Mouse (Mus musculus) 3134 (cell line): ENCODE measurements at regions not wholly inside any gene's neighbourhood (a gene's known extent, or its start where the extent isn't known, plus 50 kb on each side); places are given as distances from the start of the nearest gene placed in this dataset.
A peak's percentile ranks its signal among the peaks of the same experiment; 100 is the strongest.

ENCODE experiments used
- DNase-seq: peaks from one replicate; pipeline ENCODE4 v3.0.0-alpha.2; 2011; ENCODE audit warnings: low spot score; ENCODE audit not compliant: insufficient read length; ENCODE audit errors: extremely low read depth

GRCm38 (mm10) chr5:146684429-146684828 lies 99.4 kb upstream of the Gpr12 start:
- DNase-seq = no peak

- no peak for DNase-seq
Observed at GRCm38 (mm10) chr5:146683554-146683953, 98.5 kb upstream of the Gpr12 start.

GRCm38 (mm10) chr5:146682893-146683292 lies 97.9 kb upstream of the Gpr12 start:
- DNase-seq = no peak

GRCm38 (mm10) chr5:146681512-146681911 lies 96.5 kb upstream of the Gpr12 start:
- no peak for DNase-seq

- no peak for DNase-seq
Observed at GRCm38 (mm10) chr5:146679198-146679681, 94.2 kb upstream of the Gpr12 start.

GRCm38 (mm10) chr5:146678775-146679170 lies 93.7 kb upstream of the Gpr12 start:
- no peak for DNase-seq

- DNase-seq = no peak
Observed at GRCm38 (mm10) chr5:146678049-146678774, 93.2 kb upstream of the Gpr12 start.

- no peak for DNase-seq
Observed at GRCm38 (mm10) chr5:146677151-146677515, 92.1 kb upstream of the Gpr12 start.

- DNase-seq = no peak
Observed at GRCm38 (mm10) chr5:146676470-146677150, 91.6 kb upstream of the Gpr12 start.

- no peak for DNase-seq
Observed at GRCm38 (mm10) chr5:146675887-146676277, 90.8 kb upstream of the Gpr12 start.

- peak; percentile 24 for DNase-seq
Observed at GRCm38 (mm10) chr5:146675006-146675886, 90.2 kb upstream of the Gpr12 start.

GRCm38 (mm10) chr5:146661751-146662150 lies 76.7 kb upstream of the Gpr12 start:
- no peak for DNase-seq

GRCm38 (mm10) chr5:146657228-146657627 lies 72.2 kb upstream of the Gpr12 start:
- no peak for DNase-seq

- DNase-seq = no peak
Observed at GRCm38 (mm10) chr5:146655394-146655793, 70.4 kb upstream of the Gpr12 start.

- no peak for DNase-seq
Observed at GRCm38 (mm10) chr5:146653686-146654450, 68.8 kb upstream of the Gpr12 start.

- DNase-seq = no peak
Observed at GRCm38 (mm10) chr5:146652874-146653273, 67.8 kb upstream of the Gpr12 start.

GRCm38 (mm10) chr5:146648519-146649060 lies 63.6 kb upstream of the Gpr12 start:
- peak; percentile 48 for DNase-seq

- no peak for DNase-seq
Observed at GRCm38 (mm10) chr5:146647628-146648380, 62.8 kb upstream of the Gpr12 start.

- DNase-seq = no peak
Observed at GRCm38 (mm10) chr5:146644499-146644898, 59.5 kb upstream of the Gpr12 start.
